Mouse (Mus musculus): ENCODE measurements around the gene Igsf21.

- no peak for TF ChIP-seq POLR2A (IDR thresholded peaks at IDR 0.05; ENCODE audit: extremely low read depth, insufficient read depth, low read length)
- TF ChIP-seq CTCF (IDR thresholded peaks at IDR 0.05; ENCODE audit: extremely low read depth, insufficient read depth, low read length), result no peak
Measured at GRCm38 (mm10) chr4:140203696-140204272, 42.8 kb downstream of the Igsf21 start.

All from cortical plate, adult 2 months (tissue).